Mouse (Mus musculus) MEL (cell line): ENCODE data around the gene Rpl12. TPM values are rescaled to one million over a fixed set of nuclear protein-coding genes. Genes with fewer than 3 reads are reported as not detected.

Experiments used
- DNase-seq: peaks from one replicate; pipeline ENCODE4 v3.0.0; 2011; ENCODE audit warnings: low read depth, low spot score
- H3K27ac ChIP-seq: 2 replicates; pipeline ENCODE4 v1.5.1; 2012; ENCODE audit warnings: low read depth, mild to moderate bottlenecking, control low read depth, low read length, moderate library complexity; ENCODE audit not compliant: control insufficient read depth
- H3K27me3 ChIP-seq, 2 experiments: fragments of 150-350 bp in 1 of 2; sonication (generic) in 1 of 2; 2 replicates each; pipeline ENCODE4 v1.6.1; 2012; ENCODE audit warnings: low read length in 2 of 2, mild to moderate bottlenecking in 2 of 2, improper control_type of control experiment in 1 of 2, moderate library complexity in 1 of 2; ENCODE audit not compliant: insufficient read depth in 2 of 2, control insufficient read depth in 1 of 2
- H3K36me3 ChIP-seq, 2 experiments: 2 replicates each; pipeline ENCODE4 v1.6.1; 2012 to 2014; ENCODE audit warnings: low read length in 2 of 2, improper control_type of control experiment in 1 of 2, inconsistent platforms in 1 of 2, mild to moderate bottlenecking in 1 of 2; ENCODE audit not compliant: insufficient read depth in 2 of 2, control insufficient read depth in 1 of 2
- H3K4me1 ChIP-seq, 2 experiments: fragments of 150-350 bp in 1 of 2; sonication (generic) in 1 of 2; 2 replicates each; pipeline ENCODE4 v1.6.1; 2012; ENCODE audit warnings: low read length in 2 of 2, improper control_type of control experiment in 1 of 2, mild to moderate bottlenecking in 1 of 2; ENCODE audit not compliant: insufficient read depth in 2 of 2, control insufficient read depth in 1 of 2
- H3K4me3 ChIP-seq, 2 experiments: fragments of 150-350 bp in 1 of 2; sonication (generic) in 1 of 2; 2 replicates each; pipeline ENCODE4 v1.5.1; 2012; ENCODE audit warnings: low read depth in 2 of 2, low read length in 2 of 2, mild to moderate bottlenecking in 2 of 2, moderate library complexity in 2 of 2, control low read depth in 1 of 2, improper control_type of control experiment in 1 of 2; ENCODE audit not compliant: control insufficient read depth in 1 of 2, insufficient read depth in 1 of 2
- H3K79me2 ChIP-seq: 2 replicates; pipeline ENCODE4 v1.6.1; 2012; ENCODE audit warnings: mild to moderate bottlenecking, low read length, moderate library complexity; ENCODE audit not compliant: control insufficient read depth, poor library complexity, insufficient read depth
- H3K9ac ChIP-seq: 2 replicates; pipeline ENCODE4 v1.6.1; 2012; ENCODE audit warnings: low read depth, mild to moderate bottlenecking, control low read depth, low read length, moderate library complexity; ENCODE audit not compliant: control insufficient read depth, poor library complexity, severe bottlenecking
- H3K9me3 ChIP-seq: fragments of 150-350 bp; sonication (generic); replicated peaks from 2 replicates; pipeline ENCODE4 v1.6.1; 2012; ENCODE audit warnings: mild to moderate bottlenecking, low read length, improper control_type of control experiment, moderate library complexity; ENCODE audit not compliant: insufficient read depth
- BHLHE40 ChIP-seq: IDR thresholded peaks from 2 replicates; pipeline ENCODE4 v1.6.1; 2012; ENCODE audit warnings: low read depth, mild to moderate bottlenecking, inconsistent platforms, low read length, improper control_type of control experiment, borderline replicate concordance
- CHD2 ChIP-seq: IDR thresholded peaks from 2 replicates; pipeline ENCODE4 v1.6.1; 2011; ENCODE audit warnings: low read length, improper control_type of control experiment
- ETS1 ChIP-seq: IDR thresholded peaks from 2 replicates; pipeline ENCODE4 v1.6.1; 2012; ENCODE audit warnings: low read depth, mild to moderate bottlenecking, inconsistent platforms, low read length, improper control_type of control experiment, moderate library complexity
- GABPA ChIP-seq: IDR thresholded peaks from 2 replicates; pipeline ENCODE4 v1.6.1; 2012; ENCODE audit warnings: low read depth, mild to moderate bottlenecking, inconsistent platforms, low read length, improper control_type of control experiment, moderate library complexity
- JUND ChIP-seq: IDR thresholded peaks from 2 replicates; pipeline ENCODE4 v1.6.1; 2011; ENCODE audit warnings: low read depth, mild to moderate bottlenecking, improper control_type of control experiment, low read length
- KAT2A ChIP-seq: conservative IDR thresholded peaks from 2 replicates; pipeline ENCODE4 v1.6.1; 2012; ENCODE audit warnings: low read depth, low read length, improper control_type of control experiment, inconsistent platforms
- MXI1 ChIP-seq: IDR thresholded peaks from 2 replicates; pipeline ENCODE4 v1.6.1; 2011; ENCODE audit warnings: mild to moderate bottlenecking, low read depth, low read length, improper control_type of control experiment
- MYB ChIP-seq: IDR thresholded peaks from 2 replicates; pipeline ENCODE4 v1.6.1; 2011; ENCODE audit warnings: mild to moderate bottlenecking, low read depth, low read length, improper control_type of control experiment
- MYC ChIP-seq: IDR thresholded peaks from 2 replicates; pipeline ENCODE4 v1.6.1; 2011; ENCODE audit warnings: low read depth, mild to moderate bottlenecking, low read length, improper control_type of control experiment, moderate library complexity
- NRF1 ChIP-seq: IDR thresholded peaks from 2 replicates; pipeline ENCODE4 v1.6.1; 2014; ENCODE audit warnings: low read depth, mild to moderate bottlenecking, inconsistent platforms, low read length, improper control_type of control experiment, moderate library complexity; ENCODE audit not compliant: poor library complexity, insufficient read depth, severe bottlenecking
- RAD21 ChIP-seq: IDR thresholded peaks from 2 replicates; pipeline ENCODE4 v1.6.1; 2011; ENCODE audit warnings: mild to moderate bottlenecking, low read depth, low read length, improper control_type of control experiment
- SIN3A ChIP-seq: IDR thresholded peaks from 2 replicates; pipeline ENCODE4 v1.6.1; 2012; ENCODE audit warnings: low read length, improper control_type of control experiment, inconsistent platforms
- SMC3 ChIP-seq: IDR thresholded peaks from 2 replicates; pipeline ENCODE4 v1.6.1; 2011; ENCODE audit warnings: low read depth, low read length, improper control_type of control experiment
- TAL1 ChIP-seq: IDR thresholded peaks from 2 replicates; pipeline ENCODE4 v1.6.1; 2012; ENCODE audit warnings: mild to moderate bottlenecking, inconsistent platforms, low read length, moderate library complexity, mixed read lengths
- UBTF ChIP-seq: IDR thresholded peaks from 2 replicates; pipeline ENCODE4 v1.6.1; 2012; ENCODE audit warnings: low read depth, mild to moderate bottlenecking, inconsistent platforms, low read length, improper control_type of control experiment, moderate library complexity, borderline replicate concordance; ENCODE audit not compliant: insufficient read depth
- USF1 ChIP-seq: IDR thresholded peaks from 2 replicates; pipeline ENCODE4 v1.6.1; 2014; ENCODE audit warnings: low read depth, mild to moderate bottlenecking, inconsistent platforms, low read length, improper control_type of control experiment, moderate library complexity
- ZC3H11A ChIP-seq: IDR thresholded peaks from 2 replicates; pipeline ENCODE4 v1.6.1; 2012; ENCODE audit warnings: low read depth, mild to moderate bottlenecking, inconsistent platforms, low read length, improper control_type of control experiment
- ZKSCAN1 ChIP-seq: IDR thresholded peaks from 2 replicates; pipeline ENCODE4 v1.6.1; 2012; ENCODE audit warnings: low read depth, mild to moderate bottlenecking, inconsistent platforms, low read length, improper control_type of control experiment, moderate library complexity
- ZNF384 ChIP-seq: IDR thresholded peaks from 2 replicates; pipeline ENCODE4 v1.6.1; 2012; ENCODE audit warnings: low read depth, mild to moderate bottlenecking, inconsistent platforms, low read length, improper control_type of control experiment
- polyA plus RNA-seq, 2 experiments: library from polyadenylated mRNA; stranded (reverse) in 1 of 2; unstranded in 1 of 2; fragments of >175 nt in 1 of 2; fragments of >200 nt in 1 of 2; gene quantifications; 2 replicates each; pipeline versions ENCODE4 v1.2.1 to v1.2.4; 2012; ENCODE audit warnings: low replicate concordance in 2 of 2, low read depth in 1 of 2; ENCODE audit not compliant: insufficient read length in 2 of 2, insufficient read depth in 1 of 2, missing spikeins in 1 of 2
- total RNA-seq: library from RNA; depleted of rRNA; stranded (reverse); fragments of 300-350 nt; gene quantifications from 2 replicates; pipeline ENCODE4 v1.2.3, GENCODE M21; 2012

The Rpl12 gene
- total and polyA plus RNA-seq, 3 experiments = 116 to 1,842 TPM; not detected in 1

- Histone ChIP-seq H3K36me3 (no peaks in the 10 kb centered on the region), H3K9ac (no peak overlapping the region), H3K27me3 (no peaks in the 10 kb centered on the region), H3K4me3 (no peak overlapping the region), H3K9me3 (no peaks in the 10 kb centered on the region), H3K79me2 (peaks cover 19% of the 10 kb centered on the region), H3K27ac (no peak overlapping the region), H3K4me1 (peaks cover 0 to 7% of the 10 kb centered on the region in 2 experiments; a peak in 1 of 4 replicates)
- DNase-seq = no peak
- no peak for TF ChIP-seq NRF1
- no peak for TF ChIP-seq ZKSCAN1
- TF ChIP-seq SIN3A = no peak
- no peak for TF ChIP-seq KAT2A
- no peak for TF ChIP-seq ETS1
These were observed 4.0 kb upstream of the Rpl12 start for GRCm38 (mm10) chr2:32957344-32957743.

- Histone ChIP-seq H3K27me3 (no peaks in the 10 kb centered on the region), H3K4me3 (no peak overlapping the region), H3K27ac (no peak overlapping the region), H3K9me3 (no peaks in the 10 kb centered on the region)
- no peak for TF ChIP-seq CHD2
- no peak for TF ChIP-seq USF1
- TF ChIP-seq GABPA = no peak
- TF ChIP-seq UBTF = no peak
- TF ChIP-seq ZC3H11A = no peak
- no peak for TF ChIP-seq BHLHE40
- TF ChIP-seq MYC = no peak
- TF ChIP-seq SMC3 = no peak
- TF ChIP-seq RAD21 = no peak
- no peak for TF ChIP-seq MXI1
- no peak for TF ChIP-seq ZNF384
- no peak for TF ChIP-seq MYB
- TF ChIP-seq JUND = no peak
- no peak for TF ChIP-seq TAL1
- TF ChIP-seq, all 39 proteins: peak for 0
- H3K4me1 ChIP-seq = peaks cover 0 to 13% of the 10 kb centered on the region in 2 experiments; a peak in 3 of 4 replicates
- DNase-seq = no peak
- peak overlapping the region; percentile 86; the same call in 1 of the 2 replicates for H3K9ac ChIP-seq
- peaks cover 42% of the 10 kb centered on the region for H3K79me2 ChIP-seq
- peaks cover 6 to 12% of the 10 kb centered on the region in 2 experiments for H3K36me3 ChIP-seq
These were observed 1.1 kb upstream of the Rpl12 start for GRCm38 (mm10) chr2:32960273-32960672.
